Comparison of ENCODE assay signal across 24 mouse cellular contexts in genomic region chr5:131466131-131466530, GRCm38 (mm10).
DNase-seq lines count a peak whose midpoint lies in the region; ATAC-seq lines count a peak whose summit lies in the region.
"Had no signal": no experiment of that assay in that cellular context is flagged by ENCODE, and none has a peak within 500 bp of the region (broad histone marks: within the 10 kb centered on the region; RNA-seq: fewer than 3 reads in every experiment).

No protein-coding gene starts in this region.

- H3K27ac ChIP-seq in hindbrain, embryonic 15.5 days (replicated peaks) = 0 out of 2 replicates have a peak overlapping the region, but pooled peaks have one; percentile 21
- no peak overlapping the region for H3K27ac ChIP-seq in hindbrain, embryonic 13.5 days
- H3K27ac ChIP-seq in kidney, embryonic 15.5 days = 0 out of 2 replicates have a peak overlapping the region, but pooled peaks have one; percentile 18
- H3K27ac ChIP-seq in kidney, embryonic 14.5 days (ENCODE audit: low read depth, low read length) = no peak overlapping the region
- H3K27ac ChIP-seq: embryonic facial prominence, embryonic 10.5 days; embryonic facial prominence, embryonic 12.5 days; forebrain, embryonic 13.5 days; forebrain, embryonic 15.5 days had no signal

- H3K36me3 ChIP-seq in hindbrain, embryonic 15.5 days = peaks cover 42% of the 10 kb centered on the region
- peaks cover 67% of the 10 kb centered on the region for H3K36me3 ChIP-seq in hindbrain, embryonic 13.5 days
- H3K36me3 ChIP-seq in kidney, embryonic 15.5 days = peaks cover 77% of the 10 kb centered on the region
- H3K36me3 ChIP-seq in kidney, embryonic 14.5 days (ENCODE audit: control insufficient read depth, insufficient read depth, low read length) = peaks cover 37% of the 10 kb centered on the region
- H3K36me3 ChIP-seq: G1E had no signal

- no peak overlapping the region for H3K9ac ChIP-seq in hindbrain, embryonic 15.5 days
- no peak overlapping the region for H3K9ac ChIP-seq in hindbrain, embryonic 13.5 days
- no peak overlapping the region for H3K9ac ChIP-seq in kidney, embryonic 15.5 days
- H3K9ac ChIP-seq in kidney, embryonic 14.5 days (ENCODE audit: low read depth, low read length) = no peak overlapping the region
- H3K9ac ChIP-seq: embryonic facial prominence, embryonic 12.5 days; forebrain, embryonic 13.5 days; forebrain, embryonic 15.5 days had no signal

- peak; percentile 8 to 9 for DNase-seq in kidney, adult 8-10 months
- no peak for DNase-seq in kidney, postnatal 4 days
- DNase-seq: adrenal gland, adult 8-10 months; adrenal gland, postnatal 14 days; adrenal gland, postnatal 36 days; B cell, adult 2 months; cerebellum, adult 11-12 months; cerebellum, adult 2 months; cerebellum, adult 9-10 months; cerebellum, postnatal 10 days; cerebellum, postnatal 25 days had no signal

- H3K9me3 ChIP-seq in hindbrain, embryonic 15.5 days = no peaks in the 10 kb centered on the region
- no peaks in the 10 kb centered on the region for H3K9me3 ChIP-seq in hindbrain, embryonic 13.5 days
- no peaks in the 10 kb centered on the region for H3K9me3 ChIP-seq in kidney, embryonic 15.5 days (replicated peaks)
- H3K9me3 ChIP-seq in kidney, embryonic 14.5 days (ENCODE audit: control insufficient read depth, low read length) = no peaks in the 10 kb centered on the region
- H3K9me3 ChIP-seq: embryonic facial prominence, embryonic 12.5 days; forebrain, embryonic 13.5 days; forebrain, embryonic 15.5 days had no signal

- H3K4me2 ChIP-seq in hindbrain, embryonic 15.5 days = no peak overlapping the region
- H3K4me2 ChIP-seq in hindbrain, embryonic 13.5 days = no peak overlapping the region
- H3K4me2 ChIP-seq in kidney, embryonic 15.5 days = no peak overlapping the region
- no peak overlapping the region for H3K4me2 ChIP-seq in kidney, embryonic 14.5 days (replicated peaks; ENCODE audit: low read depth, low read length)
- H3K4me2 ChIP-seq: embryonic facial prominence, embryonic 12.5 days; forebrain, embryonic 13.5 days; forebrain, embryonic 15.5 days had no signal

- H3K4me3 ChIP-seq in hindbrain, embryonic 15.5 days = no peak overlapping the region
- H3K4me3 ChIP-seq in hindbrain, embryonic 13.5 days = no peak overlapping the region
- no peak overlapping the region for H3K4me3 ChIP-seq in kidney, embryonic 15.5 days (replicated peaks)
- H3K4me3 ChIP-seq in kidney, embryonic 14.5 days (ENCODE audit: low read length) = no peak overlapping the region
- H3K4me3 ChIP-seq: embryonic facial prominence, embryonic 10.5 days; embryonic facial prominence, embryonic 12.5 days; forebrain, embryonic 13.5 days; forebrain, embryonic 15.5 days had no signal

- 70% methylated on average over 9 of the region's 9 CpGs for WGBS in hindbrain, embryonic 15.5 days
- WGBS in hindbrain, embryonic 13.5 days = 82% methylated on average over 9 of the region's 9 CpGs
- WGBS in kidney, embryonic 15.5 days = 86% methylated on average over 9 of the region's 9 CpGs
- WGBS in kidney, embryonic 14.5 days = 86% methylated on average over 9 of the region's 9 CpGs

- H3K4me1 ChIP-seq in hindbrain, embryonic 15.5 days (replicated peaks) = peaks cover 13% of the 10 kb centered on the region
- H3K4me1 ChIP-seq in hindbrain, embryonic 13.5 days (replicated peaks) = peaks cover 41% of the 10 kb centered on the region
- H3K4me1 ChIP-seq in kidney, embryonic 15.5 days = no peaks in the 10 kb centered on the region
- no peaks in the 10 kb centered on the region for H3K4me1 ChIP-seq in kidney, embryonic 14.5 days (ENCODE audit: control insufficient read depth, insufficient read depth, low read length)
- H3K4me1 ChIP-seq: embryonic facial prominence, embryonic 10.5 days; embryonic facial prominence, embryonic 12.5 days had no signal

- no peaks in the 10 kb centered on the region for H3K27me3 ChIP-seq in hindbrain, embryonic 15.5 days
- no peaks in the 10 kb centered on the region for H3K27me3 ChIP-seq in hindbrain, embryonic 13.5 days
- no peaks in the 10 kb centered on the region for H3K27me3 ChIP-seq in kidney, embryonic 15.5 days
- no peaks in the 10 kb centered on the region for H3K27me3 ChIP-seq in kidney, embryonic 14.5 days (ENCODE audit: control insufficient read depth, insufficient read depth, low read length)
- H3K27me3 ChIP-seq: CH12.LX; embryonic facial prominence, embryonic 12.5 days; forebrain, embryonic 13.5 days; forebrain, embryonic 15.5 days; Patski had no signal

- ATAC-seq in hindbrain, embryonic 15.5 days (ENCODE audit: low FRiP score, low read depth) = no peak
- no peak for ATAC-seq in hindbrain, embryonic 13.5 days (ENCODE audit: low FRiP score)
- ATAC-seq in kidney, embryonic 15.5 days (replicated peaks; ENCODE audit: low FRiP score) = no peak; the same call in 1 of the 2 replicates
- ATAC-seq in kidney, embryonic 14.5 days (ENCODE audit: low FRiP score, low TSS enrichment) = no peak
- ATAC-seq: activated CD4-positive, CD25-positive, alpha-beta regulatory T cell, adult 4 months; CD4-positive, CD25-positive, alpha-beta regulatory T cell, adult 4 months; forebrain, embryonic 13.5 days; forebrain, embryonic 15.5 days; Patski had no signal

Comparison
In these comparisons a context has a peak if more than half of its experiments do, and no peak if none do; other contexts are left out.
1. H3K27ac ChIP-seq: peak in hindbrain, embryonic 15.5 days (single experiment) and kidney, embryonic 15.5 days (single experiment); none in hindbrain, embryonic 13.5 days (single experiment) and kidney, embryonic 14.5 days (single experiment).
2. DNase-seq: peak in kidney, adult 8-10 months (2 of 2); none in kidney, postnatal 4 days (0 of 2).